Mouse (Mus musculus): ENCODE measurements around the gene Apobec1.
"Not testable (repeated sequence)": the region's sequence is repeated elsewhere in the genome, so short reads cannot be mapped to it uniquely, and the experiment has no call there.

The Apobec1 gene

GRCm38 (mm10) chr6:122561005-122561404, 41.2 kb downstream of the Apobec1 start:
- DNase-seq (ENCODE audit: low read depth, low spot score): no peak

- peak; percentile 83 for DNase-seq (ENCODE audit: low read depth, low spot score)
Observed at GRCm38 (mm10) chr6:122560427-122560826, 41.8 kb downstream of the Apobec1 start.

GRCm38 (mm10) chr6:122556959-122557561, 45.2 kb downstream of the Apobec1 start:
- peak; percentile 59 for DNase-seq (ENCODE audit: low read depth, low spot score)

- DNase-seq (ENCODE audit: low read depth, low spot score): no peak
Observed at GRCm38 (mm10) chr6:122555266-122555665, 47.0 kb downstream of the Apobec1 start.

- no peak for DNase-seq (ENCODE audit: low read depth, low spot score)
Observed at GRCm38 (mm10) chr6:122554102-122554501, 48.1 kb downstream of the Apobec1 start.

- no peak for DNase-seq (ENCODE audit: low read depth, low spot score)
Observed at GRCm38 (mm10) chr6:122553606-122554005, 48.6 kb downstream of the Apobec1 start, which contains the start of gene Aicda. Aicda (plus strand) TSS chr6:122553801.

- DNase-seq (ENCODE audit: low read depth, low spot score): no peak
Observed at GRCm38 (mm10) chr6:122545948-122546347, 56.3 kb downstream of the Apobec1 start.

- no peak for DNase-seq (ENCODE audit: low read depth, low spot score)
Observed at GRCm38 (mm10) chr6:122545289-122545882, 56.9 kb downstream of the Apobec1 start.

GRCm38 (mm10) chr6:122544672-122545071, 57.6 kb downstream of the Apobec1 start:
- no peak for DNase-seq (ENCODE audit: low read depth, low spot score)

- DNase-seq (ENCODE audit: low read depth, low spot score): no peak
Observed at GRCm38 (mm10) chr6:122543574-122543973, 58.7 kb downstream of the Apobec1 start.

GRCm38 (mm10) chr6:122542459-122542858, 59.8 kb downstream of the Apobec1 start:
- not testable (repeated sequence) for DNase-seq (ENCODE audit: low read depth, low spot score)

- DNase-seq (ENCODE audit: low read depth, low spot score): no peak
Observed at GRCm38 (mm10) chr6:122539564-122539963, 62.7 kb downstream of the Apobec1 start.

- DNase-seq (ENCODE audit: low read depth, low spot score): no peak
Observed at GRCm38 (mm10) chr6:122534032-122534431, 68.2 kb downstream of the Apobec1 start.

- no peak for DNase-seq (ENCODE audit: low read depth, low spot score)
Observed at GRCm38 (mm10) chr6:122532883-122533302, 69.4 kb downstream of the Apobec1 start.

GRCm38 (mm10) chr6:122531466-122532174, 70.6 kb downstream of the Apobec1 start:
- DNase-seq (ENCODE audit: low read depth, low spot score): no peak

GRCm38 (mm10) chr6:122528136-122528535, 74.1 kb downstream of the Apobec1 start:
- DNase-seq (ENCODE audit: low read depth, low spot score): no peak

Measured in retina, postnatal 7 days (tissue).